Mouse (Mus musculus): Measurements from ENCODE around the gene Svep1.

GRCm38 (mm10) chr4:58196795-58197194, 9.9 kb downstream of the Svep1 start:
- TF ChIP-seq CTCF (IDR thresholded peaks at IDR 0.05; ENCODE audit: low read depth): no peak
- TF ChIP-seq EP300 (IDR thresholded peaks at IDR 0.05; ENCODE audit: low read depth): no peak

All from liver, embryonic 14.5 days (tissue).